Mouse (Mus musculus) megakaryocyte, embryonic 14.5 days (primary cell): ENCODE results near the gene Htra3.

Source experiments
- FLI1 ChIP-seq: IDR thresholded peaks from 2 replicates; pipeline ENCODE4 v1.6.1; 2012; ENCODE audit warnings: low read length, inconsistent platforms, mixed read lengths
- GATA1 ChIP-seq: IDR thresholded peaks from 3 replicates; pipeline ENCODE4 v1.6.1; 2012; ENCODE audit warnings: mixed read lengths, low read length, inconsistent platforms, borderline replicate concordance

- no peak for TF ChIP-seq FLI1
- TF ChIP-seq GATA1, result no peak
These were observed 11.7 kb upstream of the Htra3 start for GRCm38 (mm10) chr5:35691246-35691645.
